Mouse (Mus musculus): Measurements from ENCODE around the gene H2al1c.

DNA sequence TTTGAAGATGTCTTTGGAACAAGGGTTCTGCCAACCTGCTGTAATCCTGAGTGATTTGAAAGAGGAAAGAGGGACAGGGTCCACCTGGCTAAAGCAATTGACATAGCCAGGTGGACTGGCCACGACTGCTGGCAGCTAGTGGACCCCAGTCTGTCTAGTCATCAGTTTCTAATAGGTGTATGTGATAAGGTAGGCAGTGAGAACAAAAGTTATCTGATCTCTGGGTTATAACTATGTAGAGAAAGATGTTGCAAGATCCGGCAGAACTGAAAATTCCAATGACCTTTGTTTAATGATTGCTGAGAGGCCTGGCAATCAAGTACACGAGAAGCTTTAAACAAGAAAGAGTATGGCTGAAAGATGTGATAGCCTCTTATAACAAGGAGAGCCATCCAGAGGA, 32.3 kb upstream of the H2al1c start:
- TF ChIP-seq CTCF (IDR thresholded peaks at IDR 0.05; ENCODE audit: control insufficient read depth, insufficient read depth, insufficient replicate concordance, low read depth, low read length) (no peak), POLR2A (IDR thresholded peaks at IDR 0.05; ENCODE audit: control insufficient read depth, low read depth, low read length) (no peak)

Data from testis, adult 2 months (tissue).